Mouse (Mus musculus) forebrain, embryonic 16.5 days (tissue): ENCODE measurements around the gene Rasgef1a. TPM values are rescaled to one million over a fixed set of nuclear protein-coding genes. Genes with fewer than 3 reads are reported as not detected.

Source experiments
- ATAC-seq: fragments of 200-750 bp; cut with Nextera tagmentation; 2 replicates; pipeline ENCODE4 v1.8.0; 2017; ENCODE audit warnings: mild to moderate bottlenecking, moderate library complexity
- H3K27ac ChIP-seq: fragments of 300-500 bp; sonication (generic); 2 replicates; pipeline ENCODE4 v1.5.1; 2014; ENCODE audit warnings: low read length, control low read depth
- H3K27me3 ChIP-seq: fragments of 300-500 bp; sonication (generic); replicated peaks from 2 replicates; pipeline ENCODE4 v1.6.1; 2014; ENCODE audit warnings: low read length; ENCODE audit not compliant: control insufficient read depth, insufficient read depth
- H3K36me3 ChIP-seq: fragments of 300-500 bp; sonication (generic); 2 replicates; pipeline ENCODE4 v1.6.1; 2014; ENCODE audit not compliant: control insufficient read depth, insufficient read depth
- H3K4me1 ChIP-seq: fragments of 300-500 bp; sonication (generic); replicated peaks from 2 replicates; pipeline ENCODE4 v1.6.1; 2014; ENCODE audit warnings: low read length; ENCODE audit not compliant: control insufficient read depth, insufficient read depth
- H3K4me2 ChIP-seq: fragments of 300-500 bp; sonication (generic); 2 replicates; pipeline ENCODE4 v1.6.1; 2014; ENCODE audit warnings: mild to moderate bottlenecking, low read length, control low read depth
- H3K4me3 ChIP-seq: fragments of 300-500 bp; sonication (generic); replicated peaks from 2 replicates; pipeline ENCODE4 v1.5.1; 2014; ENCODE audit warnings: mild to moderate bottlenecking, low read length, control low read depth
- H3K9ac ChIP-seq: fragments of 300-500 bp; sonication (generic); replicated peaks from 2 replicates; pipeline ENCODE4 v1.6.1; 2014; ENCODE audit warnings: low read depth, low read length, control low read depth
- H3K9me3 ChIP-seq: fragments of 300-500 bp; sonication (generic); 2 replicates; pipeline ENCODE4 v1.6.1; 2016; ENCODE audit warnings: low read length; ENCODE audit not compliant: control insufficient read depth
- WGBS: fragments of 180-500 bp; shearing (Covaris S2); extraction: QIAGEN DNeasy Blood & Tissue Kit; methylation state at CpG from one replicate; pipeline ENCODE4 v1.1.7; 2014; 5-methylcytosine and 5-hydroxymethylcytosine counted together
- polyA plus RNA-seq: library from polyadenylated mRNA; unstranded; fragments of >200 nt; fragmentation: Nextera tagmentation; extraction: Ambion mirVana; gene quantifications from 2 replicates; pipeline ENCODE4 v1.2.1, GENCODE M21; 2015

The Rasgef1a gene
- polyA plus RNA-seq, 1 experiment from 2014 or later, result 7.0 TPM

DNA sequence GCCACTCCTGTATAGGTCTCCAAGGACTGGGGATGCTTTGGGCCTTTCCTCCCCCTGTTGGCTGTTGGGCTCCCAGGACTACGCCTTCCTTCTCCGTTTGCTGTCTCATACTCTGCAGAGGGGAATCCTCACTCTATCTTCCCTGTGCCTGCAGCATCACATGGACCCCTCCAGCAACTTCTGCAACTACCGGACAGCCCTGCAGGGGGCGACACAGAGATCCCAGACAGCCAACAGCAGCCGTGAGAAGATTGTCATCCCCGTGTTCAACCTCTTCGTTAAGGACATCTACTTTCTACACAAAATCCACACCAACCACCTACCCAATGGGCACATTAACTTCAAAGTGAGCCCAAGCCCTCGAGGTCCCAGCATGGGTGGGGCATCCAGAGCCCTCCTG, 76.7 kb downstream of the Rasgef1a start:
- 53% methylated on average over 8 of the region's 8 CpGs for WGBS
- Histone ChIP-seq H3K9me3 (no peaks in the 10 kb centered on the region), H3K27me3 (no peaks in the 10 kb centered on the region), H3K27ac (no peak overlapping the region), H3K4me3 (no peak overlapping the region), H3K4me1 (no peaks in the 10 kb centered on the region), H3K36me3 (no peaks in the 10 kb centered on the region), H3K9ac (no peak overlapping the region), H3K4me2 (no peak overlapping the region)
- no peak for ATAC-seq

- H3K4me1 ChIP-seq, result no peaks in the 10 kb centered on the region
- no peak overlapping the region for H3K27ac ChIP-seq
- H3K9me3 ChIP-seq, result no peaks in the 10 kb centered on the region
- H3K4me2 ChIP-seq, result no peak overlapping the region
- H3K9ac ChIP-seq, result no peak overlapping the region
- ATAC-seq, result no peak
- H3K36me3 ChIP-seq, result no peaks in the 10 kb centered on the region
- no peaks in the 10 kb centered on the region for H3K27me3 ChIP-seq
- H3K4me3 ChIP-seq, result no peak overlapping the region
- WGBS, result 75% methylated on average over 17 of the region's 17 CpGs
Measured at GRCm38 (mm10) chr6:118088750-118089440, 77.7 kb downstream of the Rasgef1a start.

- Histone ChIP-seq H3K4me3 (no peak overlapping the region), H3K27me3 (no peaks in the 10 kb centered on the region), H3K9ac (no peak overlapping the region), H3K9me3 (no peaks in the 10 kb centered on the region), H3K27ac (no peak overlapping the region), H3K4me2 (no peak overlapping the region), H3K4me1 (no peaks in the 10 kb centered on the region), H3K36me3 (no peaks in the 10 kb centered on the region)
- ATAC-seq, result no peak
- WGBS, result 80% methylated on average over 9 of the region's 9 CpGs
Measured at GRCm38 (mm10) chr6:118090827-118091226, 79.6 kb downstream of the Rasgef1a start.

DNA sequence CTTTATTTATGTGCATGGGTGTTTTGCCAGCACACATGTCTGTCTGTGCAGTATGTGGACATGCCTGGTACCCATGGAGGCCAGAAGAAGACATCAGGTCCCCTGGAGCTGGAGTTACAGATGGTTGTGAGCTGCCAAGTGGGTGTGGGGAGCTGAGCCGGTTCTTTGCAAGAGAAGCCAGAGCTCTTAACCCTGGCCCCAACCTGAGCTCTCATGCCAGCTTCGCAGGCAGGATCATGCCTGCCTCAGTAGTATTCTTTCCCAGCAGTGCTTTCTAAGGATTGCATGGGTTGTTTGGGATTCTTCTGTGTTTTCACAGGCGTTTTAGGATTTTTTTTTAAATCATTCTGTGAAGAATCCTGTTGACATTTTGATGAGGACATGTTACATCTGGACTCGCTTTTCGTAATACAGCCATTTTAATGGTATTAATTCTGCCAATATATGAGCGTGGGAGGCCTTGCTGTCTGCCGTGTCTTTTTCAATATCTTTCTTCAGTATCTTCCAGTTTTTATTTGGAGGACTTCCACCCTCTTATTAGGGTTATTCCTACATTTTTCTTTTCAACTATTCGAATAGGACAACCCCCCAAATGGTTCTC, 86.6 kb downstream of the Rasgef1a start:
- Histone ChIP-seq H3K4me1 (no peaks in the 10 kb centered on the region), H3K4me2 (no peak overlapping the region), H3K27me3 (no peaks in the 10 kb centered on the region), H3K4me3 (no peak overlapping the region), H3K36me3 (no peaks in the 10 kb centered on the region), H3K9ac (no peak overlapping the region), H3K9me3 (no peaks in the 10 kb centered on the region), H3K27ac (no peak overlapping the region)
- no peak for ATAC-seq
- WGBS, result 86% methylated on average over 8 of the region's 8 CpGs

- no peak for ATAC-seq
- Histone ChIP-seq H3K4me2 (no peak overlapping the region), H3K27ac (no peak overlapping the region), H3K27me3 (no peaks in the 10 kb centered on the region), H3K36me3 (no peaks in the 10 kb centered on the region), H3K9ac (no peak overlapping the region), H3K4me3 (no peak overlapping the region), H3K9me3 (no peaks in the 10 kb centered on the region), H3K4me1 (no peaks in the 10 kb centered on the region)
- WGBS, result 50% methylated on average over 2 of the region's 2 CpGs
Measured at GRCm38 (mm10) chr6:118099311-118099802, 88.1 kb downstream of the Rasgef1a start.

DNA sequence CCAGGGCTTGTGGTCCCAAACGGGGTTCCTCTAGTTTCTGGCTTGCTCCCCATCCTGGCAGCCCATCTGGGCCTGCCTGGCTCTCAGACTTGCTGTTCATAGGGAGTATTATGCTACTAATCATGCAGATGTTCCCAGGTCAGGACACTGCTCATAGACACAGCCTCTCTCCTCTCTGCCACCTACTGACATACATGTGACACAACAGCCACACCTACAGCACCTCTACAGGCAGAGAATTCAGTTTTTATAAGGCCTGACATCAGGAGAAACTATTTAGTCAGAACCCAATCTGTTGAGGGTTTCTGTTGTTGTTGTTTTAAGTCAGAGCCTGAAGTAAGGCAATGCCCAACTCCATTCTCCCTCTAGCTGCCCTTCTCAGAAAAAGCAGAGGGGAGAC, 100.6 kb downstream of the Rasgef1a start:
- no peak for ATAC-seq
- Histone ChIP-seq H3K4me3 (no peak overlapping the region), H3K4me2 (no peak overlapping the region), H3K9ac (no peak overlapping the region), H3K27me3 (no peaks in the 10 kb centered on the region), H3K9me3 (no peaks in the 10 kb centered on the region), H3K27ac (no peak overlapping the region), H3K36me3 (peaks cover 2% of the 10 kb centered on the region; the same call in 1 of the 2 replicates), H3K4me1 (no peaks in the 10 kb centered on the region)
- WGBS, result 43% methylated on average over 1 of the region's 1 CpGs

GRCm38 (mm10) chr6:118122767-118123166, 111.5 kb downstream of the Rasgef1a start:
- WGBS, result 94% methylated on average over 1 of the region's 1 CpGs

DNA sequence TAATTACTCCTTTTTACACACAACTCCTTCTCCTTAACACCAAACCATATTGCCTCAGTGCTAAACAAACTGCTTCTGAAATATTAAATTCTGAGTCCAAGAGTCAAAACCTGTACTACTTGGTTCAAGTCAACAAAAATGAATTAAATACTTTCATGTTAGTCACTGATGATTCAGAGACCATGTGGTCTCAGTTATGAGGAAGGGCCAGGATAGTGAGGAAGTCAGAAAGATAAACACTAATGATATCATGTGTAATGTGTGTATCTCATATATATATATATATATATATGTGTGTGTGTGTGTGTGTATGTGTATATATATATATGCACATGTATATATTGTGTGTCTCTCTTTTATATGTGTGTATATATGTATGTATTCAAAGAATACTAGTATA, 115.3 kb downstream of the Rasgef1a start:
- Histone ChIP-seq H3K9ac (no peak overlapping the region), H3K36me3 (no peaks in the 10 kb centered on the region; the same call in 1 of the 2 replicates), H3K27ac (no peak overlapping the region), H3K4me3 (no peak overlapping the region), H3K27me3 (no peaks in the 10 kb centered on the region), H3K9me3 (no peaks in the 10 kb centered on the region), H3K4me1 (no peaks in the 10 kb centered on the region), H3K4me2 (no peak overlapping the region)
- no peak for ATAC-seq

More at GRCm38 (mm10) chr6:118122767-118123166, 111.5 kb downstream of the Rasgef1a start:
- Histone ChIP-seq H3K36me3 (no peaks in the 10 kb centered on the region; the same call in 1 of the 2 replicates), H3K9me3 (no peaks in the 10 kb centered on the region), H3K27ac (no peak overlapping the region), H3K4me3 (no peak overlapping the region), H3K4me2 (no peak overlapping the region), H3K4me1 (no peaks in the 10 kb centered on the region), H3K27me3 (no peaks in the 10 kb centered on the region), H3K9ac (no peak overlapping the region)
- no peak for ATAC-seq

DNA sequence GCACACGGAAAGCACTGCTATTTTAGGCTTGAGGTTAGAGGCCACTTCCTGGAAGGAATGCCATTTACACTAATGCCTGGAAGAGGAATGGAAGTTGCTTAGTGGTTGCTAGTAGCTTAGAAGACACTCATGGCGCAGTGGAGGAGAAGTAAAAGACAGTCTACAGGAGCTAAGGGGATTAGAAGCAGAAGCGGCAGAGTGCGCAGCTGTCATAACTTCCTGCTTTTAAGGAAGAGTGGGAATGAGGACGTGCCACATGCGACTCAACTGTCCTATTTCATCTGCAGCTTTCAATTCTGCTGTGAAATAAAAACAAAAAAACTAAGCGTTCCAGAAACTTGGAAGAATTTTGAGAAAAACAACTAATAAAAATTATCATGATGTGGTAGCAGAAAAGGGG, 116.0 kb downstream of the Rasgef1a start:
- H3K9ac ChIP-seq, result no peak overlapping the region
- no peak overlapping the region for H3K27ac ChIP-seq
- WGBS, result 87% methylated on average over 7 of the region's 7 CpGs
- no peak overlapping the region for H3K4me2 ChIP-seq
- no peak for ATAC-seq
- H3K36me3 ChIP-seq, result no peaks in the 10 kb centered on the region; the same call in 1 of the 2 replicates
- no peaks in the 10 kb centered on the region for H3K27me3 ChIP-seq
- no peaks in the 10 kb centered on the region for H3K9me3 ChIP-seq
- H3K4me3 ChIP-seq, result no peak overlapping the region
- no peaks in the 10 kb centered on the region for H3K4me1 ChIP-seq
